Mouse (Mus musculus): Measurements from ENCODE around the gene Olfr826. TPM values are rescaled to one million over a fixed set of nuclear protein-coding genes. Genes with fewer than 3 reads are reported as not detected.

Olfr826 gene
- polyA plus RNA-seq, 1 experiment from 2014 or later: not detected

Other genes starting within 250 kb of the Olfr826 start
- not detected in 2 replicates for gene Olfr818, start 235.1 kb downstream of the Olfr826 start, polyA plus RNA-seq (2015; fragmentation: Nextera tagmentation; extraction: Ambion mirVana)
- gene Olfr819, start 216.9 kb downstream of the Olfr826 start, polyA plus RNA-seq (2015; fragmentation: Nextera tagmentation; extraction: Ambion mirVana): not detected in 2 replicates
- not detected in 2 replicates for gene Olfr247, start 208.0 kb downstream of the Olfr826 start, polyA plus RNA-seq (2015; fragmentation: Nextera tagmentation; extraction: Ambion mirVana)
- not detected in 2 replicates for gene Gm10310, start 199.1 kb downstream of the Olfr826 start, polyA plus RNA-seq (2015; fragmentation: Nextera tagmentation; extraction: Ambion mirVana)
- gene Olfr820, start 171.6 kb downstream of the Olfr826 start, polyA plus RNA-seq (2015; fragmentation: Nextera tagmentation; extraction: Ambion mirVana): not detected in 2 replicates
- gene Olfr821, start 153.8 kb downstream of the Olfr826 start, polyA plus RNA-seq (2015; fragmentation: Nextera tagmentation; extraction: Ambion mirVana): not detected in 2 replicates
- gene Olfr822, start 113.0 kb downstream of the Olfr826 start, polyA plus RNA-seq (2015; fragmentation: Nextera tagmentation; extraction: Ambion mirVana): not detected in 2 replicates
- gene Olfr823, start 68.8 kb downstream of the Olfr826 start, polyA plus RNA-seq (2015; fragmentation: Nextera tagmentation; extraction: Ambion mirVana): not detected in 2 replicates
- not detected in 2 replicates for gene Olfr824, start 54.2 kb downstream of the Olfr826 start, polyA plus RNA-seq (2015; fragmentation: Nextera tagmentation; extraction: Ambion mirVana)
- not detected in 2 replicates for gene Olfr825, start 17.4 kb downstream of the Olfr826 start, polyA plus RNA-seq (2015; fragmentation: Nextera tagmentation; extraction: Ambion mirVana)
- gene Olfr827, start 30.2 kb upstream of the Olfr826 start, polyA plus RNA-seq (2015; fragmentation: Nextera tagmentation; extraction: Ambion mirVana): not detected in 2 replicates
- 2.7 and 6.7 TPM in 2 replicates for gene Neurod4, start 96.1 kb upstream of the Olfr826 start, polyA plus RNA-seq (2015; fragmentation: Nextera tagmentation; extraction: Ambion mirVana)
- gene Tespa1, start 138.7 kb upstream of the Olfr826 start, polyA plus RNA-seq (2015; fragmentation: Nextera tagmentation; extraction: Ambion mirVana): not detected in 2 replicates
- not detected in 2 replicates for gene Vmn2r84, start 210.1 kb upstream of the Olfr826 start, polyA plus RNA-seq (2015; fragmentation: Nextera tagmentation; extraction: Ambion mirVana)
- not detected in 2 replicates for gene Vmn2r85, start 245.5 kb upstream of the Olfr826 start, polyA plus RNA-seq (2015; fragmentation: Nextera tagmentation; extraction: Ambion mirVana)

Measured in hindbrain, embryonic 13.5 days (tissue).